Mouse (Mus musculus) central nervous system, embryonic 18 days (tissue): ENCODE data around the gene Rapgef2. TPM values are rescaled to one million over a fixed set of nuclear protein-coding genes. Genes with fewer than 3 reads are reported as not detected.

Experiments used
- polyA plus RNA-seq: library from polyadenylated mRNA; depleted of rRNA; stranded (reverse); fragments of >200 nt; gene quantifications from 2 replicates; pipeline ENCODE4 v1.2.3, GENCODE M21; 2012; rRNA removed

The Rapgef2 gene
- polyA plus RNA-seq = 29.1 and 29.7 TPM in 2 replicates

DNA sequence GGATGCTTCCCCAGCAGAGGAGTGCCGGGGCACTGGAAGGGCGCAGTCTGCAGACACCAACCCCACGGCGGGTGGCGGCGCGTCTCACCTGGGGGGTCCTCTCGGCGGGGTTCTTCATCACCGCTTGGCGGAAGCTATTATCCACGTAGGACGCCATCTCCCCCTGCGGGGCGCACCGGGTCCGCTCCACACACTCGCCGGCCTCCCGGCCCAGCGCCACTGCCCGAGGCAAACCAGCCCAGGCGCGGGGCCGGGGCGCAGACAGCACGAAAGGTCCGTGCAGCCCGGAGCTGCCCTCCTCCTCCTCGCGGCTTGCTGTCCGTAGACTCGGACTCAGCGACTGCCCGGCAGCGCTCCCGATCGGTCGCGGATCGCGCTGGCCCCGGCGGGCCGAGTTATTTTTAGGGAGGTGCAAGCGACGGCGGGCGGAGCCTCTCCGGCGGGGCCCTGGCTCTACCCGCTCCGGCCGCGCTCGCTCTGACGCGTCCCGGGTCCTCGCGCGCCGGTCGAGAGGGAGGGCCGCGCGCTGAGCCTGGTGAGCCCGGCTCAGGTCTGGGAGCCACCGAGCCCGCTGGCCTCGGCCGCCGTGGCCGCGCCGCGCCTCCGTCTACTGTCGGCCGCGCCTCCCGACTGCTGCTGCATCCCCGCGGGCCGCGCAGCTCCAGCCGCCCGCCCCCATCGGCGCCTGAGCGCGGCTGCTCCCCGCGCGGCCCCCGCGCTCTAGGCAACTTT lies at the start of gene Rapgef2:
Rapgef2 (minus strand) TSS at position 142 of the 732 bp plus-strand sequence.

Other genes with a start within 250 kb of the Rapgef2 start
- gene Gm17359, start 50.1 kb upstream of the Rapgef2 start, polyA plus RNA-seq = 0.08 TPM in 1 of 2 replicates, not detected in the other